Mouse (Mus musculus) kidney, postnatal 36 days (tissue): ENCODE results near the gene Kars.

ENCODE experiments used
- DNase-seq, 2 experiments: peaks; one replicate each; pipeline ENCODE4 v3.0.0; 2021 to 2022; ENCODE audit warnings: mixed read lengths in 2 of 2

The Kars gene

GRCm38 (mm10) chr8:112010997-112011815, at the start of gene Kars, which contains the start of gene Terf2ip:
Kars (minus strand) TSS chr8:112011323.
Terf2ip (plus strand) TSS chr8:112011398.
- DNase-seq: peak; percentile 93 to 97

DNA sequence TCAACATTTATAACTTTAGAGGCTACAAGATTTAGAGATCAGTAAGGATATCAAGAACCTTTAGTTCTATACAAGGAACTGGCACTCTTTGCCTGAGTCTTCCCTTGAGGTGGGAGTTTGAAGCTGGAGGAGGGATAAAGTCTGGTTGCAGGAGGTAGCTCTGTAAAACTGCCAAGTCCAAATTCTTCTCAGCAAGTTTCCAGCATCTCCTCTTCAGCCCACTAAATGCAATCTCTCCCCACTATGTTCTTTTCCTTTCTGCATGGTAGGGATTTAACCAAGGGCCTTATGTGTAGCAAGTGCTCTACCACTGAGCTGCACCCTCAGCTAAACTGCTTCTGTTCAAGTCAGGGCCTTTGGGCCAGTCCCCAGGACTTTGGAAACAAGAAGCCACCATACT, 43.3 kb upstream of the Kars start:
- DNase-seq: no peak

DNA sequence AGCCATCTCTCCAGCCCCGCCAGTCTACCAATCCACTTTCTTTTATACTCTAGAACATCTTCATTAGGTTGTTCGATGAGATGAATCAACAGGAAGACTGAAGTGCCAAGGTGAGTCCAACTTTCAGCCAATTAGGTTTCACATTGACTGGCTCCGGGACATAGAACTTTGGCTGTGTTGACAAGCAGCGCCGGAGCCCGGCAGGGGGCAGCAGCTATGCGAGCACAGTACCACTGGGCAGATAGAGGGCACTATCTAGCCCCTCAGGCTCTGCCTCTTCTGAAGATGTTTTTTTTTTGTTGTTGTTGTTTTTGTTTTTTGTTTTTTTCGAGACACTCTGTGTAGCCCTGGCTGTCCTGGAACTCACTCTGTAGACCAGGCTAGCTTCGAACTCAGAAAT, 40.4 kb upstream of the Kars start:
- DNase-seq: peak in 1 of 2 experiments; percentile 5

- DNase-seq: no peak
These were observed 38.9 kb upstream of the Kars start for GRCm38 (mm10) chr8:112049984-112050383.

- DNase-seq: no peak
These were observed 37.2 kb upstream of the Kars start for GRCm38 (mm10) chr8:112048293-112048692.

- DNase-seq: peak; percentile 67 to 89
These were observed 34.8 kb upstream of the Kars start for GRCm38 (mm10) chr8:112045896-112046295.

GRCm38 (mm10) chr8:112045182-112045581, 34.1 kb upstream of the Kars start:
- DNase-seq: peak in 1 of 2 experiments; percentile 16

DNA sequence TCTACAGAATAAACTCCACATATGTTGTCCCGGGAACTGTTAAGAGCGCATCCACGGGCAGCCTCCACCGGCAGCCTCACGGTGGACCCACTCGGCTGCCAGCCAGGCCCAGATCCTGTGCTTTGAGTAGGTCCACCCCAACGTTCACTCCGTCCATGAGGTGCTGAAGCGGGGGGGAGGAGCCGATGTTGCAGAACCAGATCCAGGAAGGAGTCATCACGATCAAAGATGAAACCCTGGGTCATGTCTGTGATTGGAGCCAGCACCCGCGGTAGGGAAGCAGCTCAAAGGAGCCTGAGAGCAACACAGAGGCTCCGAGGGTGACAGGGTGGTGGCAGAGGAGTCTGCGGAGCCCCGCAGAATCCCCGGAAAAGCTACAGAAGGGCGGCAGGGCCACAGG, 26.4 kb upstream of the Kars start:
- no peak for DNase-seq

DNA sequence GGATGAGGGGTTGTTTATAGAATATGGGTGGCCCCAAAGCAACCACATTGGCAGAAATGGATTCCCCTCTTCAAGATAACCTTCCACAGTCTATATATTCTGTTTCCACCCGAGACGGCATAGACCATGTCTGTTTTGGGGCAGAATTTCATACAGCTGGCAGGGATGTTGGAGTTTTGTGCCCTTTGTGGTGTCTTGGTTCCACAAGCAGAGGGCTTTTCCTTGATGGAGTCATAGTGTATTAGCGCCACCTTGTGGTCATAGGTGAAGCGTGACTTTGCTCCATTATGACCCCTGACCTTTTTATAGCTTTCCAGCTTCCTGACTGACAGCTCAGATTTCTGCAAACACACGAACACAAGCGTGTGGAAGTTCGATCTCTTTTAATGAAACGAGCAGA, 23.5 kb upstream of the Kars start:
- DNase-seq: peak; percentile 46 to 55

DNA sequence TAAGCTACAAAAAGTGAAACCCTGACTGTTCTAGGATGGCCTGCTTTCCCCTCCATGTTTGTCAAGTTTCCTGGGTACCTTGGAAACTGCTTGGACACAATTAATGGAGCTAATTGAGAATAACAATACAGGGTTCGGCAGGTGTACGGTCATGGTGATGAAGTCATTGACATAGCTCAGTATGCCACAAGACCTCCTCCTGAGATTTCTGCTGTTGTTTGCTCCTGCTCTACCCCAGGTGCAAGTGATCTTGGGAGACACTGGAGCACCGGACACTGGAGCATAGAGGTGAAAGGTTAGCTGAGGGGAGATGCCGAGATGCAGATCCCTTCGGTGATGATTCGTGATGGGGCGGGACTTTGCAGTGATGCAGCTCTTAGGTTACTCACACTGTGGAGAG, 21.9 kb upstream of the Kars start:
- DNase-seq: no peak

- DNase-seq: no peak
These were observed 19.5 kb upstream of the Kars start for GRCm38 (mm10) chr8:112030663-112031062.

DNA sequence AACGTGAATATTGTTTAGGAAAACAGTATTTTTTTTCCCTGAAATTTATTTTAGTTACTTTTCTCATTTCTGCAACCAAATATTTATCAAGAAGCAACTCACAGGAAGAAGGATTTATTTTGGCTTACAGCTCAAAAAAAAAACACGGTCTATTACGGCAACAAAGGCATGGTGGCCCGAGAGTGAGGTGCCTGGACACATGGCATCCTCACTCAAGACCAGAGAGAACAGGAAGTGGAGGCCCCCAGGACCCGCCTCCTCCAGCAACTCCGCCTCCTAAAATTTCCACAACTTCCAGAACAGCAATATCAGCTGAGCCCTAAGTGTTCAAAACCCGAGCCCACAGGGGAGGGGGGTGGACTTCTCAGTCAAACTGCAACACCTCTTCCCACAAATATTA, 18.3 kb upstream of the Kars start:
- DNase-seq: no peak

DNA sequence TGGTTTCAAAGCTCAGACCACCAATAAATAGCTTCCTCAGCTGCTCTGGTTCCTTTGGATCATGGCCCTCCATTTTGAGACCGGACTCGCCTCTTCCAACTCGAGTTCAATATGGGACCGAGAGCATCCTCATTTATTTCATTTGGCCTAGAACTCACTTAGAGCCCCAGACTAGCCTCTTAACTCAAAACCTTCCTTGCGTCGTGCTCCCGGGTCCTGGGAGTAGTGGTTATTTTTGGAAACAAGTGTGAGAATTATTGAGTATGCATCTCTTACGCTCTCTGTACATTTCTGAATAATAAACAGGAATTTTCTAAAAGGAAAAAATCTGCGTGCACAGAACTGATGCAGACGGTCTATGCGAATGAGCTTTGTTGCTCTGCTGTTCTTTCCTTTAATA, 3.8 kb upstream of the Kars start, which contains the start of gene Gm6793:
Gene Gm6793 (minus strand): TSS at position 101 of the 400 bp plus-strand sequence.
- DNase-seq: no peak

DNA sequence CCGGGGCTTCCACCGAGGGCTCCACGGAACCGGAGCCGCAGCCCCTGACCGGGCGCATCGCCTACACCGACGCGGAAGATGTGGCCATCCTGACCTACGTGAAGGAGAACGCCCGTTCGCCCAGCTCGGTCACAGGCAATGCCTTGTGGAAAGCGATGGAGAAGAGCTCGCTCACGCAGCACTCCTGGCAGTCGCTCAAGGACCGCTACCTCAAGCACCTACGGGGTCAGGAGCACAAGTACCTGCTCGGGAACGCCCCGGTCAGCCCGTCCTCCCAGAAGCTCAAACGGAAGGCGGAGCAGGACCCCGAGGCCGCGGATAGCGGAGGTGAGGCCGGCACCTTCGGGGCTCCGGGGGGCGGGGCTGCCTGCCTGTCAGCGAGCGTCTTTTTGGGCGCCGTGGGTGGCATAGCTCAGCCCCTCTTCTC, 706 bp upstream of the Kars start:
- DNase-seq: peak; percentile 53 to 72

- DNase-seq: no peak
These were observed 1.6 kb downstream of the Kars start for GRCm38 (mm10) chr8:112009558-112009957.

GRCm38 (mm10) chr8:112007669-112008068, 3.5 kb downstream of the Kars start:
- DNase-seq: no peak

DNA sequence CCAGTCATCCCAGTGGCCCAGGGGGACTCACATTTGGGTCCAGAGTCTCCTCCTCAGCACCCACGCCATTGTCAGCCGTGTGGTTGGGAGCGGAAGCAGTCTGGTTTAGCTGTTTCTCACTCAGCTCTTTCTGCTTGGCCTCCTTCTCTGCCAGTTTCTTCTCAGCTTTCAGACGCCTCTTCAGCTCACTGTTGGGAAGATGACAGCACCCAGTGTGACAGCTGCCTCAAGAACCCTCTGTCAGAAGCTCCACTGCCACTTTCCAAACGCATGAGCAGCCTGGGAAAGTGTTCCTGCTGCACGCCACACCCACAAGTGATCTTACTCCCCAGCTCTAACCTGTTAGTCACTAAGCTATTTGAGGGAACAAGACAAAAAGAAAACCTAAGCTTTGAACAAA, 5.5 kb downstream of the Kars start:
- no peak for DNase-seq

DNA sequence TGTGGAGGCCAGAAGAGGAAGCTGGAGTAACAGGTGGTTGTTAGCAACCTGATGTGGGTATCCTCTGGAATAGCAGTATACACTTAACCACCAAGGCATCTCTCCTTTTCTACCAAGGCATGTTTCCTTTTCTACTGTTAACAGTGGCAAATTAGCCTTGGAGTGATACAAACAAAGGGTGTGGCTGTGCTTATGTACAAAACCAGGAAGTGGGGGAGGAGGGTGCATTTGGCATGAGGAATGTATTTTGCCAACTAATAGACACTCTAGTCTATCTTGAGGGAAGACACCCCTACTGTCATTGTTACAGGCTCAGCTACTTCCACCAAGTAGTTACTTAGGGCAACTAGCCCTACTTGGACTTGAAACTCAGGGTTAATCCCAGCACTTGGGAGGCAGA, 6.4 kb downstream of the Kars start:
- no peak for DNase-seq

DNA sequence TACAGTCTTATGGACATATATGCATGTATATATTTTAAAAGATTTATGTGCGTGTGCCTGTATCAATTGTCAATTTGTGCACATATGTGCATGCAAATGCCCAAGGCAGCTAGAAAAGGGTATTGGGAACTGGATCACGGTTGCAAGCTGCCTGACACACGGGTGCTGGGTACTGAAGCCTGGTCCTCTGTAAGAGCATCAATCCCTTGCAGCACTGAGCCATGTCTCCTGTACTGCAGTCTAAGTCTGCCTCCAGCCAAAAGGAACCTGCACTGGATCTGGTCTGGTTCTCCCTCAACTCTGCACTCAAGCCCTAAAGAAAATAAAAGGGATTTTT, 18.5 kb downstream of the Kars start:
- DNase-seq: no peak

DNA sequence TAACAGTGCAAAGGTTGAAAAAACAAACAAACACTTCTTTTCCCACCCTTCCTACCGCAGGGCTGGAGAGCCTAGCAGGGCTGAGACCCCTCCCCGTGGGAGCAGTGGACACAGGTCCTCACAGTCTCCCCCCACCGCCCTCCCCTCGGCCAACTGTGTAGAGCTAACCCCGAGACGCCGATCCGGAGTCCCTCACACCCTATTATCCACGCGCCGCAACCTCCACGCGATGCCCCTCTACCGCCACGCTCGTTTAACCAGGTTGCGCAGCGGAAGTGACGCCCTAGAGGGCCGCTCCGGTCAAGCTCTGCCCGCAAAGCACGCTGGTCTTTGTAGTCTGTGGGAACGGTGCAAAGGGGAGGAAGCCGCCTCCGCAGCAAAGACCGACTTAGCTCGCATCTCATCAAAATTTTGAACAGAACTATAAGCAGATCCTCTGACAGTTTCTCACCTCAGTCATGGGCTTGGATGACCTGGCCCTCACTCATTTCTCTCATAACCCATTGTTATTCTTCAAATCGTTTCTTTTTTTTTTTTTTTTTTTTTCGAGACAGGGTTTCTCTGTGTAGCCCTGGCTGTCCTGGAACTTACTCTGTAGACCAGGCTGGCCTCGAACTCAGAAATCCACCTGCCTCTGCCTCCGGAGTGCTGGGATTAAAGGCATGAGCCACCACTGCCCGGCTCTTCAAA, 19.0 kb downstream of the Kars start, which contains the start of gene Adat1:
Gene Adat1 (minus strand): TSS at position 290 of the 690 bp plus-strand sequence.
- peak; percentile 90 to 94 for DNase-seq

GRCm38 (mm10) chr8:111991278-111991677, 19.8 kb downstream of the Kars start:
- DNase-seq: no peak

- peak; percentile 71 to 91 for DNase-seq
These were observed 21.2 kb downstream of the Kars start for GRCm38 (mm10) chr8:111989911-111990310.

DNA sequence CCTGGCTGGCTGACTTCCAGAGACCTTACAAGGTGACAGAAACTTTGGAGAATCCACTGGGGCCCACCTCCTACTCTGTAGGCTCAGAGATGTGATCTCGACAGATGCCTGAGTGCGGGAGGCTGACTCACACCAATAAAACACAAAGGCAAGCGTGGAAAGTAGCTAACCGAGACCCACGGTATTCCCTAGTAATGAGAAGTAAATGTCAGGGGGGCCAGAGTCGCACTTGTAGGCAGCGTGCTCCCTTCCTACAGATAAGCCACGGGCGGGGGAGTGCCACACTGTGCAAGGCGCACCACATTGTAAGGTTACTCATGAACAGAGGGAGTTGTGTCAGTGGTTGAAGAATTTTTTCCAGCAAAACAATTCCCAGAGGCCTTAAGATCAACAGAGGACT, 26.6 kb downstream of the Kars start:
- DNase-seq: no peak

DNA sequence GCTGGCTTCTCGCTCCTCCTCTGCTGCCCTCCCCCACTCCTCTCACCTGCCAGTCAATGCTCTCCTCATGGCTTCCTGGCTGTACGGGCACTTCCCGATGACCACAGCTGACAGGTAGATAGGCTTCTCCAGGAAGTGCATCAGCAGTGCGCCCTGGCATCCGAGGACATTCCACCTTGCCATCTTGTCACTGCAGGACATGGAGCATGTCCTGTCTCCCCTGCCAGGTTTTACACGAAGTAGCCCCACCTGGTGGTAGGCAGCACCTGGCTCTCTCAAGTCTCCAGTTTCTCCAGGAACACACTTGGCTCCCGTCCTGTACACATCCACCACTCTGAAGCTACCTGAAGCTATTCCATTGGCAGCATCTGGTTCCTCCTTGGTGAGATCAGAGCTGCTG, 29.0 kb downstream of the Kars start:
- peak; percentile 7 to 47 for DNase-seq
